Mouse (Mus musculus) urinary bladder, postnatal 10 days (tissue): ENCODE measurements around the gene Slc8a3.

Experiments
- DNase-seq: peaks from one replicate; pipeline ENCODE4 v3.0.0; 2022; ENCODE audit warnings: low spot score

Gene Slc8a3

DNA sequence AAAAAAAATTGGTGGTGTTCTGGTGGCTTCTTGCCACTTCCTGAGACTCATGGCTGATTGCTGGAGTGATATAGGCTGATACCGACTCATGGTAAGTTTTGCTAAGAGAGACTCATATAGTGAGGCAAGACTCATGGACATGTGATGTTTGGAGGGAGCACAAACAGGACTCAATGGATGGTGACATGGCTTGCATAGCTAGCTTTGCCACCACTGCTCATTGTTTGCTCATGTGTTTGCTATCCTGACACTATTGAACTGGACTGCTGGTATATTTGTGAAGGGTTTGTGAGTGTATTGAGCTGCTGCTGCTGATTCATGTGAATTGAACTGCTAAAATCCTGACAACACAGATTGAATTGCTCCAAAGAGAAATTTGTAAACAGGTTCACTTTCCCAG lies 95.8 kb downstream of the Slc8a3 start:
- no peak for DNase-seq

DNA sequence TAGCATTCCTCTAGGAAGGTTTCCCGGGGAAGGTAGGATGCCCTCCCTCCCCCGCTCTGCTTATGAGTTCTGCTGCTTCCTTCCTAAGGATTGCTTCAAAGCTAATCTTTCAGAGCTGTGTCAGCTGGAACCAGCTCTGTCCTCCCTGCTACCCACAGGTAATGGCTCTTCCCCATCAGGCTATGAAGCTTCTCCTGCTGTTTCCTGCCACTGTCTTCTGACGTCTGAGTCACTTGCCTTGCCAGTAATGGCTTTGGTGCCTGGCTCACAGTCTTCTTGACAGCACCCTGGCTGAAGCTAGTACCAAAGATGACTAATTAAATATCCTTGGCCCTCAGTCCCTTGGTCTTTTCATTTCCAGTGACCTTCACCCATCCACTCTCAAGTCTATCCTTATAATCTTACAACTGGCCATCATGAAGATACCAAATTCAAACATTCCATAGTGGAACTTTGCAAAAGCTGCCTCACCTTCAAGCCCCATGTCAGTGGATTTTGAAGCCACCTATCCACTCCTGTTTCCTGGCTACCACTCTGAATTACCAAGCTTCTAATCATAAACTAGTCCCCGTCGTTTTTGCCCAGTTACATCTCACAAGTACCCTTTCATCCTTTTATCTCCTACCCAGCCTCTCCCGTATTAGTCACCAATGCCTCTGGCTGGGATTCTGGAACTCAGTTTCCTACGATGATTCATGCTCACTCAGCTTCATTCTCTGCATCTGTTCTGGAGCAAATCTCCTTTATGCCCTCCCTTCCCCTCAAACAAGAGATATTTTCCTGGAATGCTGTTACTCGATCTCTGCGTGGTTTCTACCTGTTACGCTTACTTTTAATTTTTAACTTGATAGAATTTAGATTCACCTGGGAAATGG lies 97.3 kb downstream of the Slc8a3 start:
- no peak for DNase-seq

DNA sequence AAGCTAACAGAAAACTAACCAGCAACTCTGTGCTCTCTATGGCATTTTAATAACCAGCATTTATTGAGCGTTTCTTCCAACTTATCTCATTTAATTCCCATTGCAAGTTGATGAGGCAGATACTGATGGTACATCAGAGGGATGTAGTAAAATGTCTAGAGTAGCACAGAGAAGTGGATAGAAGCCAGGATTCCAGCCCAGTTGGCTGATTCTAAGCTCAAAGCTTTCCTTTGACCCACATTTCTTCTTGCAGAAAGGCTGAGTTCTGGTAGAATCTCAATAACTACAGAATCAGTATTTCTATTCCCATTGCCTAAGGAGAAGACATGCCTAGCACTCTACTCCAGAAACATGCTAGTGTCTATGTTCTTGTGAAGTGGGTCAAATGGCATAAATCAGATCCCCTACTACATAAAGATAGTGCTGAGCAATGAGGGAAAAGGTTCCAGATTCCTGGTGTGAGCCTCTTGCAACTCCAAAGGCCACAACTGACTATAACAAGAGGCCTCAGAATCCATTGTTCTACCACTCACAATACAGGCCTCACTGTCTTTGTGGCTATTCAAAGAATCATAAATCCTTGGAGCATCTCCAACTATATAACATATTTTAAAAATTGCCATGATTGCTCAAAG lies 99.1 kb downstream of the Slc8a3 start:
- no peak for DNase-seq

DNA sequence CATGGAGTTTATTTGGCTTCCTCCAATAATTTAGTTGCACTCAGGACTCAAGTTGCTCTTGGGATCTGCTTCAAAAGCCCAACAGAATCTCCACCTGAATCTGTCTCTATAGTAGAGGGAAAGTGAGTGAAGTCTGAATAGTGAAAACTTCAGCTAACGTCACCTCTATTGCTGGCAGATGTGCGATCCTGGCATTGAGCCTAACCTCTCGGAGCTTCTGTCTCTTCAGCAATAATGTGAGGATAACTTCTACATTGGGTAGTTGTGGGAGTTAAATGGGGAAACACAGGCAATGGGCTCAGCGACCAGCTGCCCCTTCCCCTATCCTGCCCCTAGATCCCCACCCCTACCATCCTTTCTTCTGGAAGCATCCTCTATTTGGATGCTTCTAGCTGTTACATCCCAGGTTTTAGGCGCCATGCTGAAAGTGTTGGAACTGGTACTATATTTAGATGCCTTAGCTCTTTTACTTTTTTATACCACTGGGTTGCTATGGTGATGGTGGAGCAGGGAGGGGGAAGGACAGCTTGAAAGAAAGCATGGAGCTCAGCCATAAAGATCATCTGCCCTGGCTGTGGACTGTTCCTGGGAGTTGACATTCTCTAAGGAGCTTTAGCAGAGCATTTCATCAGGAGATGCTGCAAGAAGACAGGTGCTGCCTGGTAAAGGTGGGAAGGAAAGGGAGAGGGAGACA lies 105.1 kb downstream of the Slc8a3 start:
- DNase-seq = no peak

DNA sequence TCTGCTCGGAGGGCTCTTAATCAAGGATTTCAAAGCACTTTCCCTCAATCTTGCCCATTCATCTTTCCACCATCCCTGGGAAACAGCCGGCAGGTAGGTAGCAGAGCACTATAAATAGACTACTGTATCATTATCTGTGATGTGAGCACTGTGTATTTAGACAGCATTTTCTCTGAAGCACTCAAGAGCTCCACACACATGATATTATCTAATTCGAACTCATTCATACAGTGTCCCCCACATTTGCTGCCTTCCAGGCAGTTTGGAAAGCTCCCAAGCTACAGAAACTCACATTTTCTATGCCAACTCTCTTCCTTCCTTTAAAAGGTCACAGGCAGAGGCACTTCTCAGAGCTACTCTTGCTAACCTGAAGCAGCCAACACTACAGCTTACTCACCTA lies 106.4 kb downstream of the Slc8a3 start:
- no peak for DNase-seq

DNA sequence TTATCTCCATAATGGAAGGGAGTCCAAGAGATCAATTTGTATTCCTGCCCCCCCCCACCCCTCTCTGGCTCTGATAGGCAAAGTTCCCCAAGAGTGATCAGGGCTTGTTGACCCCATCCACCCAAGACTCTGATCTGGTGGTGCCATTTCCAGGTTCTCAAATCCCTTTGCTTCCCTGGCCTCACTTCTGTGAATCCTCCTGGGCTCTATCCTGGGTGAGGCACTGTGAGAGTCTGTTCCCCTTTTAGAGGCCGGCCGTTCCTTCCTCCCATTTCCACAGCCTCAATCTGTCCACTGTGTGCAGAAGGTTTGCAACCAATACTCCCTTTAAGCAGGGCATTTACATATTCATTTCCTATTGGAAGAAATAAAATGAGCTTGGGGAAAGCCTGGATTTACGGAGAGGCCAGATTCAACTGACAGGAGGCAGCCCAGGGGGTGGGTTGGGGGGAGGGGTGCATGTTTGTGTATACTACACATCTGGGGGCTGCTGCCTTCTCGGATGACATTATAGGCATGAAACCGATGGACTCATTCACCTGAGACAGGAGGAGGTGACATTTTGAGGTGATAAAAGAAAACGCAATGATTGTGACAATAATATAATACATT lies 106.9 kb downstream of the Slc8a3 start:
- no peak for DNase-seq

DNA sequence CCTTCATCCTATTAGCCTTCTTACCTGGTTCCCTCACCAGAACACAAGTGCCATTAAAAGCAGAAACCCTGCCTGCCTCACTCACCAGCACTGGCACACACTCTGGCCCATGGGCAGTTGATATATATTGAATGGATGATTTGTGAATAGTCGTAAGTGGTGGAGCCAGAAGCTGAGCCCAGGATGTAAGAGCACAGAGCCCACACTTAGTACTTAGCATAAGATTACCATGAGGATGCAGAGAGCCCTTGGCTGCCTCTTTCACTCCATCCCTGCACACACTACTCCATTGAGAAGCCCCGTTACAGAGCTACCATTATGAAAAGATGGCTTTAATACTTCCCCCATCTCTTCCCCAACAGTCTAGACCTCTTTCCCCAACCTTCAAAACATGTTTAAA lies 108.1 kb downstream of the Slc8a3 start:
- DNase-seq = no peak

DNA sequence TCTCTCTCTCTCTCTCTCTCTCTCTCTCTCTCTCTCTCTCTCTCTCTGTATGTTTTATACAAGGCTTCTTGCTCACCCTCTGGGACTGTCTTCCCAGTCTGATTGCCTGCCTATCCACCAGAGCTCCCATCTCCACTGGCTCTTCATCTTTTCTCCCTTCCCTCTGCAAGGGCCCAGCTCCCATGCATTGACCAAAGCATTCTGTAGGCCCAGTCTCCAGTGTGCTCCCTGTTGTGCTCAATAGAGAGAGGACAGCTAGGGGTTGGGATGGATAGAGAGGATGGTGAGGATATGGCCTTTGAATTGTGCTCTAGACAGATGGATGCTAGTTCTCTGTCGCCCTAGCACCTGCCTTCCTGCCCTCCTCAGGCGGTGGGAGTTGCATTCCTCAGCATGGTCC lies 109.7 kb downstream of the Slc8a3 start:
- no peak for DNase-seq

DNA sequence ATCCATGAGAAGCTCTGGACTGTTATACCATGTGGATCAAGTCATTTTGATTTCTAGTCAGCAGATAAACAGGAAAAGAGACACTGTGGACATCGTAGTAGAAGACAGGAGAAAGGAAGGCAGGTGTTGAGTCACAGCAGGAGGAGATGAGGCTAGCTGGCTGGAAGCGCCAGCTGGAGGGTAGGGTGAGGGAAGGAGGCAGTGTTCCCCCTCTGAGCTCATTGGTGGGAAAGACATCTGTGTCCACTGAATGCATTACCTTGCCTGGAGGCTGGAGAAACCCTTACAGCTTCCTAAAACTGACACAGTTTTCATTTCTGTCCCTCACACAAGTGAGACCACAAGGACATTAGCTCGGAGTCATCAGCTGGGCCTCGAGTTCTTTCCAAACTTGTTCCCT lies 113.6 kb downstream of the Slc8a3 start:
- DNase-seq = no peak

DNA sequence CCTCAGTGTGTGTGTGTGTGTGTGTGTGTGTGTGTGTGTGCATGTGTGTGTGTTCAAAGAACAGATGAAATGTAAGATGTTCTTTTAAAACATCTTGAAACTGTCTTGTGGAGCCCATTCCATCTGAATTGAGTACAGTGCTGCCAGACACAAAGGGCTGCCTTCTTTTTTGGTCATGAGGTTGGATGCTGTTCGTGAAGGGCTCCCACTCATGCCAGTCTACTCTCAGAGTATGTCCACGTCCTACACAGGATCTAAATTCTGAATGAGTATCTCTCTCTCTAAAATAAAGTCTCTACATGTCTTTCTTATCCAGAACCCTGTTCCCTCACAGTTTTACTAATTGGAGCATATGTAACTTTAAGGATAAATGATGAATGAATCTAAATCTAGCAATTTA lies 124.4 kb downstream of the Slc8a3 start:
- no peak for DNase-seq

DNA sequence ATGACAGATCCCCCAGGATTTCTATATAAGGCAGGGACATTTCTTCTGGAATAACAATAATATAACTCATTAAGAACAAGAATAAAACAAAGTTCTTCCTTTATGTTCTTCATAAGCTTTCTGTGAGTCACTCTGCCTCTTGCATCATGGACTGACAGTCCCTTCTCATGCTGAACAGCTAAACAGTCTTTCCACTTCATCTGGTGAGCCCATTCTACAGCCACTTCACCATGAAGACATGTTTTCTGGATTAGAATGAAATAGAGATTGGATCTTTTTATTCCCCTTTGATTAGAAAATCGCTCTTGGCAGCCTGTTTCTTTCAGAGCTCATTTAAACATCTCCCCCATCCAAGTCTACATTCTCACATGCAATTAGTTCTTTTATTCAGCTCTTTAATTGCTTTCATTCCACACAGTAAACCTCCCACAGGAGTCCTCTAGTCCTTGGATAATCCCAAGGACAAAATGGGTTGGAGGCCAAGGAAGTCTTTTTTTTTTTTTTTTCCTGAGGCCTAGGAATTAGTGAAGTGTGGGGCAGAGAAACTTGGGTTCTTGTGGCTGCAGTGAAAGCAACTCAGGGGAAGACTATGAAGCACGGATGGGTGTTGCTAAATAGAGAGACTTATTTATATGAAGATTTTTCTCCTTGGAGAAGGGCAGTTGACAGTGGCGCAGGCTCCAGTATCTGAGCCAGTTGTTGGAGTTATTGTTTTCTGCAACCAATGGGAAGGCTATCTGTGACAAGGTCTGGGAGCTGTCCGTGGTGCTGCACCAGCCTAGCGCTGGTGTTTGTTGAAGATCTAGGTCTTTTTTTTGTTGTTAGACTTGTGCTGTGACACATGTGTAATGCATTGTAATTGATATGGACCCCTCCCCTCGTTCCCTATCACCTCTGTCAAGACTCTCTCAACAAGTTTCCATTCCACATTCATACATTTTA lies 127.1 kb downstream of the Slc8a3 start:
- no peak for DNase-seq

DNA sequence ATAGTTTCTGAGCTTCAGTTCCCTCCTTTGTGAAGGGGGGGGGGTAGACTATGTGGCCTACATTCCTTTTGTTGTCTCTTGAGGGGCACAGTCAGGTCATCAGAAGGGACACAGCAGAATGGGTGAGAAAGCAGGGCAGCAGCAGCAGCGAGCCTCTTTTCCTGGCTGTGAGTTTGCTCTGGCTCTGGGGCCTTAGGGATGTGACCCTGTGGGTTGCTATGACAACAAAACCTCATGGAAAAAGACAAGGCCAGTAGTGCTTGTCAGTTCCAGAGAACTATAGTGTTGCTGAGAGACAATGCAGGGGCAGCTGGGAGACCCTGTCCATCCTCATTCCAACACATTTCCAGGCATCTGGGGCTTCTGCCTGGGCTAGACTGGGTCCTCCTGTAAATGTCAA lies 129.8 kb downstream of the Slc8a3 start:
- DNase-seq = no peak

DNA sequence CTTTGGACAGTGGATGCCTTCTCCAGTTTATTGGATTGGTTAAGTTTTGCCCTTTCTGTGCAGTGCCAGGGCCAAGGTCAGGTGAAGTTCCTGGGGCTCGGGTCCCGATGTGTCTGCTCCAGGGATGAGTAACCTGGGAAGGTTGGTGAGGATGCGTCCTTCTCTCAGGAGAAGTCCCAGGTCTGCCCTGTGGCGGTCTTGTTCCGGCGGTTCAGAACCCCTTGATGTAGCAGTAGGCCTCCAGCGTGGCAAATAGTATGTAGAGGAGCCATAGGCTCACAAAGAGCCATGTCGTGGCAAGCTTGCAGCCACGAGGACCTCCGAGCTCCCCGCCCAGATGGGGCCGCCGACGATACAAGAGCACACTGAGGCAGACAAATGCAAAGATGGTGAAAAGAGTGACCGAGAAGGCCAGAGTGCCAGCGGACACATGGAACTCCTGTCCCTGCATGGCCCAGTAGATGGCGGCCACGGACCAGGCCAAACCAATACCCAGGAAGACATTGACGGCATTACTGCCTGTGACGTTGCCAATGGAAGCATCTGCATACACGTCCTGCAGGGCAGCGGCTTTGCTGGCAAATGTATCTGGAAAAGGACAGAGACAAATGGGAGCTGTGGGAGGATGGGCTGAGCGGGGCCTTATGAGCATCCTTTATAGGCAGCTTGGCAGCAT lies 133.6 kb downstream of the Slc8a3 start:
- no peak for DNase-seq

DNA sequence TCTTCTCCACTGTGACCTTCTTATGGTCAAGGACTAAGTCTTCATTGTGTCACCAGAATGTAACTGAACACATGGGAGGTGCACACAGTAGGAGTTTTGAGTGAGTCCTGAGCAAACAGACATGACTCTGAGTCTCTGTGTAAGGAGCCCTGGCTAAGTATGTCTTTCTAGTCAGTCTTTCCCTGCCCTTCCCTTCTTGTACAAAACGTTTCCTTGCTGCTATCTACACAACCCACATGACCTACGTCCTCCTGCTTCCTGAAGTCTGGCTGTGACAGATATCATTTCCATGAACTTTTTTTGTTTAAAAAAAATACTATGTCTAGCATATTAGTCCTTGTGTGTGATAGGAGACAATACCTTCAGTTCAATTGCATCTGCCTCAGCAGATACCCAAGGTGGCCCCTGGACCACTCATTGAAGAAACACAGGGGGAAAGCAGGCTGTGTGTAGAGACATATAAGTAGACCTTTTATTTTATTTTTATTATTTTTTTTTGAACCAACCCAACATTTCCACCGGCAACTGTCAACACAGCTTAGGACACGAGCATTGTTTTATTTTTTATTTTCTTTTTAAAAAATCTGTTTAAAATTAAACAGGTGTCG lies 135.4 kb downstream of the Slc8a3 start:
- no peak for DNase-seq

DNA sequence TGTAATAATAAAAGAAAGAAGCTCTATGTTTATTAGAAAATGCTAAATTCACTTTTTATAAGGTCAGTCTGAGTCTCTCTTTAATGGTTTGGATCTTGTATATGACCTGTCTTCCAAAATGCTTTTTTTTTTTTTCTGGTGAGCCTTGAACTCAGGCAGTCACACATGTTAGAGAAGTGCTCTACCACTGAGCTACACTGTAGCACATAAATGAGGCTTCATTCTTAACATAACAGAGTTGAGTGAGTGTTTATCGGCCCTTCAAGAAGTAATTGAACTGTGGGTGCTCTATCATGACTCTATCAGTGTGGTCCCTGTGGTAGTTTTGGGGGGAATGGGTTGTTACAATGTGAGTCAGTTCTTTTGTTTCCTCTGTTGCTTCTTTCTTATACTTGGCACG lies 139.0 kb downstream of the Slc8a3 start:
- DNase-seq = no peak

DNA sequence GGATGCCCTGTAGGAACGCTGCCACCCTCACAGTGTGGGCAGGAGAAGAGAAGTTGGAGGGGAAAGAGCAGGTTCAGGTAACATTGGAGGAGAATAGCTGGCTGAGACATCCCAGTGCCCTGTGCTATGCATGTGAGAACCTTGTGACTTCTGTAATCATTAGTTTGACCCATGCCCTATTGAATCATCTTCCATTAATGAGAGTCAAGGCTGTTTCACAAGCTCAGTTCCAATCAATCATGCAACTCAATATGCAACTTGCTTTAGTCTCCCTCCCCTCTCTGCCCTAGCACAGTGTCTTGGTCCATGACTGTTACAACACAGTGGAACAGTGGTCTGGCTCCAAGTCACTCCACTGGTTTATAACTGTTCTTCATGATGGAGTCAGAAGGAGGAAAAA lies 143.3 kb downstream of the Slc8a3 start:
- DNase-seq = no peak

DNA sequence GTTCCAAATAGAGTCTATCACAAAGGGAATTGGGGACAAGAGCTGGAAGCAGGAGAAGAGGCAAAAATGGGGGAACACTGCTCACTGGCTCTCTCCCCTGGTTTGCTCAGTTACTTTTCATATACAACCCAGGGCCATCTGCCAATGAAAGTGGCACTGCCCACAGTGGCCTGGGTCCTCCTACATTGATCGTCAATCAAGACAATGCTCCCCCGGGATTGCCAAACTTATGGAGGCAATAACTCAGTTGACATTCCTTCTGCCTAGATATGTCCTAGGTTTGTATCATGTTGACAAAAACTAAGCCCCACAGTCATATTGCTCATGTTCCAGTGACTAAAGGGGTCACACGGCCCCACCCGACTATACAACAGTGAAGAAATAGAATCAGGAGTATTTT lies 144.0 kb downstream of the Slc8a3 start:
- DNase-seq = no peak

DNA sequence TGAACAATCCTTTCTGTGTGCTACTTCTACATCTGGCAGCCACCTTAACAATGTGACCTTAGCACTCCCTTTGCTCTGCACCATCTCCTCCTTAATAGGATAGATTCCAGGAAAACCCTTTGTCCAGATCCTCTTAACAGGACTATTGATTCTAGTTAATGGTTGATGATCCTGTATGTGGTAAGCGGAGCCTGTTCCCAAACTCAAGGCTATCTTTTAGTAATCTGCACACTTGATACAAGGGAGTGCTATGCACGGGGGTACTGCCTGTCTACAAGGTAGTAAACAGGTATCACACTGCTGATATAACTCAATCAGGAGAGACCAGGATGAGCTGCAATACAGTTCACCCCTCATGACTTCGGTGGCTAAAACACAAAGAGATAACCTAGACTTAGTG lies 144.6 kb downstream of the Slc8a3 start:
- DNase-seq = no peak

DNA sequence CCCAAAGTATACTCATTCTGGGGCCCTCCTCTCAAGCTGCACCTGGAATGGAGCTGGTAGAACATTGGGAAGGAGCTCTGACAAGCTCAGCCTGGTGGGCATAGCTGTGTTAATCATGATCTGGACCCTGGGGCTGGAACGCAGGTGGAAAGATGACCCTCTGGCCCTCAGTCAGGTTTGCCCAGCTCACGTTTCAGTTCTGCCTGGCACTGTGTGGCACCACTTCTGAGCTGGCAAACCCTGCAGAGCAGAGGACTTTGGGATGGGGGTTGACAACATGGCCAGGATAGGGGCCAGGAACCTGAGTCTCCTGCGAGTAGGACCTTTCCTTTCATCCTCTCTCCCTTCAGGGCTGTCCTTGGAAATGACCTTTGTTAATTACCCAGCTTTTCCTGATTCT lies 146.3 kb downstream of the Slc8a3 start:
- no peak for DNase-seq

DNA sequence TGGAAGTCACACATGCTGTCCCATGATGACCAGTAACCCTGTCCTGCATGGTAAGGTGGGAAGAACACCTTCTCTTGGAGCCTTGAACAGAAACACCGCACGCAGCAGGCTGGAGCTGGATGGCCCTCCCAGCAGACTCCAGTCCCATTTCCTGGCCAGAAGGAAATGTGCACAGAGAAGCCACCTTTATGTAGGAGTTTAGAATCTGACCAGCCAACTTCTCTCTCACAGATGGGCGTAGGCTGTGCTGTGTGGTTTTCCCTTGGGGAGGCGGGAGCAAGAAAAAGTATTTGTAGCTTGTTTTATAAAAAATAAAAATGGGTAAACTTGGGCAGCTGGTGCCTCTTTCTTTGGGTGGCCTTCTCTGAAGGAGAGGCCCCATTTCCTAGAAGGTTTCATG lies 146.9 kb downstream of the Slc8a3 start:
- no peak for DNase-seq

DNA sequence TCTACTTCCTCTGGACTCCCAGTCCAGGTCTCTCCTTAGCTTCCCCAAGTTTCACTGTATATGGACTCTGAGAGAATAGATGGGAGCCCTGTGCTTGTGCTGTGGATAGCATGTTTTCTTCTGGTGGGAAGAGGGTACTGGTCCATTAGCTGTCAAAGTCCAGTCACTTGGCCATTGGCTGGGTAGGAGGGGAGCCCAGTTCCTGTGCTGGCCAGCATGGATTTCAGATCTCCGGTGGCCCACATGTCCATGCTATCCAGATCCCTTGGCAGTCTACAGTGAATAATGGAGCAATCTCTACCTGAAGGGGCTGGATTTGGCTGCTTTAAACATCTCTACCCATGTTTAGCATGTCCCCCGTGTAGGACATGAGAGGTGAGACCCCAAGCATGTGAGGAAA lies 148.0 kb downstream of the Slc8a3 start:
- DNase-seq = no peak
